Mouse (Mus musculus): ENCODE measurements around the gene Ovol1.

Ovol1 gene

GRCm38 (mm10) chr19:5560457-5561041 is at the start of gene Ovol1:
Ovol1 (minus strand) TSS chr19:5560646.
- peak; percentile 85 for DNase-seq (ENCODE audit: low spot score)

DNA sequence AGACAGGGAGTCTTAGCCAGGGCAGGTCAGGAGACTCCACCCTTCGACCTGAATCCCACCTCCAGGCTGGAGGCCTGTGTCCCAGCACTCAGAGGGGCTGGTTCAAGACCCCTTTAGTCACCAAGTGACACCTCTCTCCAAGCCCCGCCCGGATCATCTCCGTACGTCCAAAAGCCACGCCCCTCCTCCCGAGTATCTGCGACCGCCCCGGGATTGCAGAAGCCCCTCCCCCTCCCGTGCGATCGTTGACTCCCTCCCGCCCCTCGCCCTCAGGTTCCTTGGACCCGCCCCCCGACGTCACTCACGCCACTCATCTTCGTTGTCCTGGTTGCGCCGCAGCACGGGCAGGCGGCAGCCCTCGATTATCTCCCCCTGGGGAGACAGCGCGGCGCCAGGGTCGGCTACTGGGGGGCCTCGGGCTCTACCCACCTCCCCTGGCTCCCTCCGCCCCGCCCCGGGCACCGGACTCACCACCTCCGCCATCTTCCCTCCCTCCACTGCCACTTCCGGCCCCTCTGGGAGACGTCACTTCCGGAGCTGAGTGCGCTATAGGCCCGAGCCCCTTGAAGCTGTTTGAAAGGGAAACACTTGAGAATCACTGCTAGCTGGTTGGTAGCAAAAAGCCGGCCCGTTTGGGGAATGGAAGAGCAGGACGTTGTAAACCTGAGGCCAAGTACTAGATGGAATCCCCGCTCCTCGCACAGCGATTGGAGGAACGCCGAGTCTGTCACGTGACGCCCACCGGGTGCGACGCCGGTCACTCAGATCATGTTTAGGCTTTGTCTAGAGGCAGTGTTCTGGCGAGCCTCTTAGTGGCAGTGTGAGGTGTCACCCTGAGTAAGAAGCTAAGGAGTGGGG is 49.3 kb upstream of the Ovol1 start, which contains the start of gene Kat5:
Gene Kat5 (minus strand): TSS at position 691 of the 858 bp plus-strand sequence.
- peak; percentile 93 for DNase-seq (ENCODE audit: low spot score)

DNA sequence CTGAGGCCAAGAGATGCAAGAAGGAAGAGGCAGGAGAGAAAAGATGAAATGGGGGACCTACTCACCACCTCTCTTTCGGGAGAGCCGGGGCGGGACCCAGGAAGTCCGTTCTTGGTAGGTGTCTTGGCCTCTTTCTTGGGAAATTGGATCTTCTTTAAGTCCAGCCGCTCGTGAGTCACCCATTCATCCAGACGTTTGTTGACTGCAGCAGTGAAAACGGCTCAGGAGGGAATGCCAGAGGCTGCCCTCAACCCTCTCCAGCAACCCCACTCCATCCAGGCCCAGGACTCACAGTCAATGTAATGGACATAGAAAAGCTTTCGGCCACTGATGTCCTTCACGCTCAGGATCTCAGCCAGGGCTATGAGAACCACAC is 48.7 kb upstream of the Ovol1 start:
- no peak for DNase-seq (ENCODE audit: low spot score)

DNA sequence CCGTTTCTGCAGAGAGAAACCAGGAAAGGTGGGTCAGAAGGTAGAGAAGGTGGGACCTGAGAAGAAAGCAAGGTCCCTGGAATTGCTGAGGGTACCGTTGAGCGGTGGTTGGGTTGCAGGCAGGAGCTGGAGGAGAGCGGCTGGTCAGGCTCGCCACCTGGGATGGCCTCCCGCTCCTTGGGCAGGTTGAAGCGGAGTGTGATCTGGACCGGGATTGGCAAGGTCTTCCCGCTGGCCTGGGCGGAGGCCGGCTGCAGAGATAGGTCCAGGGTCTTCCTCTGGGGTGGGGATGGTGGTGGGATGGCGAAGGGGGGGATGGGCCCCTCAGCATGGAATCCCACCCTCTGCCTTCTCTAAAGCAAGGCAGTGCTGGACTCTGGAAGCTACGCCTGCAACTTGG is 48.3 kb upstream of the Ovol1 start:
- no peak for DNase-seq (ENCODE audit: low spot score)

DNA sequence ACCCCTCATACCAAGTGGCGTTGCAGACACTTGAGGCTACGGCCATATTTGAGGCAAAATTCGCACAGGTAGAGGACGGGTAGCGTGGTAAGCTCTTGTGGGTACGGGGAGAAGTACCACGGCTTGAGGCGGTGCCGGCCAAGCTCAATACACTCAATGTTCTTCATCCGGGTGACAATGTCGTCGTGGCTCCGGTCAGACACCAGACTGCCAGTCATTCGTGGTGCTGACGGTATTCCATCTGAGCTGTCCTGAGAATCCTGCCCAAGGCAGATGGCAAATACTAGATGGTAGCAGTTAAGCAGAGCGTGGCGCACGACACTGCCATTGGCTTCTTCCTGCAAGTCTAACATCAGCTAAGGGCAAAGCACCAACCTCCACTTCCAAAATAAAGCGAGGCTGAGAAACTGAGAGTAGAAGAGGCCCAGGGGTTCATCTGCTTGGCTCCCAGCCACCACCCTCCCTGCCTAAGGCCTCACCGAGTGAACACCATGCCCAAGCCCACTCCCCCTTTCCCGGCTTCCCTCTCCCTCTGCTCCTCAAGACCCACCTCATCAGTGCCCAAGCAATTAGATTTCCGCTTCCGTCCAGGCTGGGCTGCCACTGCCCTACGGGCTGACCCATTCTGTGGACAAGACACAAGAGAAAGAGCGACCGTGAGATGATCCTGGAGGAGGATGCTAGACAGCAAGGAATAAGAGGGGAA is 47.4 kb upstream of the Ovol1 start:
- no peak for DNase-seq (ENCODE audit: low spot score)

DNA sequence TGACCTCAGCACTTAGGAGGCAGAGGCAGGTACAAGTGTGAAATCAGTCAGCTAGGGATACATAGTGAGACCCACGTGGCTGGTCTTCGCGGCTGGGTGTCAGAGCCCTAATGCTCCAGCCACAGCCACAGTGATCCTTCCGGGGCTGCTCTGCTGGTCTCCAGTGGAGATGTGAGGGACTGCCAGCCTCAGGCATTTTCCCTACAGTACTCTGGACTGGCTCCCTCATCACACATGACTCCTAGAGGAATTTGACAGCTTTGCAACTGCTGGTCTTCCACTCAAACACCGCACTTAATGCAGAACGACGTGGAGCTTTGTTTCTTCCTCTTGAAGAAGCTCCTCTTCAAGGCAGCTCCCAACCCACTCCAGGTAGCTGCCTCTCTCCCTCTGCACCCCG is 45.8 kb upstream of the Ovol1 start:
- no peak for DNase-seq (ENCODE audit: low spot score)

GRCm38 (mm10) chr19:5605126-5605525 is 44.7 kb upstream of the Ovol1 start:
- no peak for DNase-seq (ENCODE audit: low spot score)

GRCm38 (mm10) chr19:5603664-5604063 is 43.2 kb upstream of the Ovol1 start:
- no peak for DNase-seq (ENCODE audit: low spot score)

GRCm38 (mm10) chr19:5601752-5602541 is 41.5 kb upstream of the Ovol1 start, which contains the start of gene Rnaseh2c:
Rnaseh2c (plus strand) TSS chr19:5601873.
- peak; percentile 86 for DNase-seq (ENCODE audit: low spot score)

DNA sequence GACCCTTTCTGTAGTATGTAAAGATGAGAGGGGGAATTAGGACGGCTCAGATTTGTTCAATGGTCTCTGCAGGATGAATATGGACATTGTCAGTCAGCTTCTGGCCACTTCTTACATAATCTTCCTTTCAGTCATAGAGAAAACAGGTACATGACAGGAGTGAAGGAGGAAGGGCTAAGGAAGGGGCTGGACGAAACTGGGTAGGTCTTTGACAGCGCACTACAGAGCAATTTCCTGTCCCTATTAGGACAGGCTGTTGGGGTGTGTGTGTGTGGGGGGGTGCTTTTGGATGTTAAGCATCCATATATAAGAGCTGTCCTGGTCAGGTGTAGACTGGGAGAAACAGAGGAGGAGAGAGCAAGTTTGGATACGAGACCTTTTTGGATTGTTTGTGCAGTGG is 38.8 kb upstream of the Ovol1 start:
- DNase-seq (ENCODE audit: low spot score) = no peak

DNA sequence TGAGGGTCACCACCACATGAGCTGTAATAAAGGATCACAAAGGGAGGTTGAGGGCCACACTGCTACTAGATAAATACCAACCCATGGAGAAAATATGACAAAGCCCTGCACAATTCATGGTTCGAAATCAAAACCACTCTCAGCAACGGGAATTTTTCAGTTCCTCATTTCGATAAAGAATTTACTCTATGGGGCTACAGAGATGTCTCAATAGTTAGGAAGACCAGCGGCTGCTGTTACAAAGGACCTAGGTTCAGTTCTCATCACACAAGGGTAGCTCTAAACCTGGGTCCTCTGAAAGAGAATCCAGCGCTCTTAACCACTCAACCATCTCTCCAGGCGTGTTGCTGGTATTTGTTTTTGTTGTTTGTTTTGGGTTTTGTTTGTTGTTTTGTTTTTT is 31.4 kb upstream of the Ovol1 start:
- no peak for DNase-seq (ENCODE audit: low spot score)

GRCm38 (mm10) chr19:5589159-5589558 is 28.7 kb upstream of the Ovol1 start:
- no peak for DNase-seq (ENCODE audit: low spot score)

- DNase-seq (ENCODE audit: low spot score) = no peak
These were observed 21.5 kb upstream of the Ovol1 start for GRCm38 (mm10) chr19:5581995-5582394.

DNA sequence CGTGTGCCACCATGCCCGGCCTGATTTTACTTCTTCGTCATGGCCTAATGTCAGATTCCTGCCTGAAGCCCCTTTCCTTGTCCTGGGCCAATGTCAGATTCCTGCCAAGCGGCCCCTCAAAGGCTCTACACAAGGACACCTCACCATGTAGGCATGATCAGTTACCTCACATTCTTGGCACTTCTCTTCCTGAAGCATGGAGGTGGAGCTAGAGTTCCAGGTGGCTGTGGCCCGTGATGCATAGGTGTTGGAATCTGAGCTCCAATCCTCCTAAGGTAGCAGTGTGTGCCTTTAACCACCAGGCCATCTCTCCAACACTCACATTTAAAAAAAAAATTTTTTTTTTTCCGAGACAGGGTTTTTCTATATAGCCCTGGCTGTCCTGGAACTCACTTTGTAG is 20.3 kb upstream of the Ovol1 start:
- no peak for DNase-seq (ENCODE audit: low spot score)

DNA sequence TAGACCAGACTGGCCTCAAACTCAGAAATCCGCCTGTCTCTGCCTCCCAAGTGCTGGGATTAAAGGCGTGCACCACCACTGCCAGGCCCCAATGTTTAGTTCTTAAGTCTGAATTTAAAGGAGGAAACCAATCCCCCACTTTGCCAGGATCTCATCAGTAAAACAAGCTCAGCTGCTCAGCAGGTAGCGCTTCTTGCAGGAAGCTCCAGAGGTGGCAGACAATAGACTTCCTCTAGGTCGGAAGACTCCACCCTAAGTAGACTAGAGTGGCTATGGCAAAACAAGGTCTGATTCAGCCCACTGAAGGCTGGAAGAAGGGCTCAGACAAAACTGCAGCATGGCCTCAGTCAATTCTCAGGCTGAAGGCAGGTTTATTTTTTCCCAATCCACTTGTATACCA is 19.5 kb upstream of the Ovol1 start:
- no peak for DNase-seq (ENCODE audit: low spot score)

DNA sequence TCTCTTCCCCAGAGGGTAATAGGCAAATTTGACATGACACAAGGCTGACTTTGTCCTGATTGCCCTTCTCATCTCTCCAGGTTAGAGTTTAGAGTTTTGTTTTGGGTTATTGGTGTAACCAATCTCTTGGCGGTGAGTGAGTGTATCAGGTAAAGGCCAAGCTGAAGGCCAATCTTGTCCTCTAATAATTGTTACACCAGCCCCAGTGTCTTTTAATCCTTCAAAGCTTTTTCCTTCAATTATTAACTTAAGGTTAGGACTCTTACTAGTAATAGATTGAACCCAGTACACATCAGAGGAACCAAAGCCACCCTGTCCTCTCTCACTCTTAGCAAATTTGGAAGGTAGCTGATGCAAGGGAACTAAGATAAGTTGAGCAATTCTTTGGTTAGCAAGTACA is 14.9 kb upstream of the Ovol1 start:
- no peak for DNase-seq (ENCODE audit: low spot score)

- peak; percentile 76 for DNase-seq (ENCODE audit: low spot score)
These were observed 12.1 kb upstream of the Ovol1 start for GRCm38 (mm10) chr19:5572331-5573125.

GRCm38 (mm10) chr19:5571831-5572230 is 11.4 kb upstream of the Ovol1 start:
- DNase-seq (ENCODE audit: low spot score) = peak; percentile 50

DNA sequence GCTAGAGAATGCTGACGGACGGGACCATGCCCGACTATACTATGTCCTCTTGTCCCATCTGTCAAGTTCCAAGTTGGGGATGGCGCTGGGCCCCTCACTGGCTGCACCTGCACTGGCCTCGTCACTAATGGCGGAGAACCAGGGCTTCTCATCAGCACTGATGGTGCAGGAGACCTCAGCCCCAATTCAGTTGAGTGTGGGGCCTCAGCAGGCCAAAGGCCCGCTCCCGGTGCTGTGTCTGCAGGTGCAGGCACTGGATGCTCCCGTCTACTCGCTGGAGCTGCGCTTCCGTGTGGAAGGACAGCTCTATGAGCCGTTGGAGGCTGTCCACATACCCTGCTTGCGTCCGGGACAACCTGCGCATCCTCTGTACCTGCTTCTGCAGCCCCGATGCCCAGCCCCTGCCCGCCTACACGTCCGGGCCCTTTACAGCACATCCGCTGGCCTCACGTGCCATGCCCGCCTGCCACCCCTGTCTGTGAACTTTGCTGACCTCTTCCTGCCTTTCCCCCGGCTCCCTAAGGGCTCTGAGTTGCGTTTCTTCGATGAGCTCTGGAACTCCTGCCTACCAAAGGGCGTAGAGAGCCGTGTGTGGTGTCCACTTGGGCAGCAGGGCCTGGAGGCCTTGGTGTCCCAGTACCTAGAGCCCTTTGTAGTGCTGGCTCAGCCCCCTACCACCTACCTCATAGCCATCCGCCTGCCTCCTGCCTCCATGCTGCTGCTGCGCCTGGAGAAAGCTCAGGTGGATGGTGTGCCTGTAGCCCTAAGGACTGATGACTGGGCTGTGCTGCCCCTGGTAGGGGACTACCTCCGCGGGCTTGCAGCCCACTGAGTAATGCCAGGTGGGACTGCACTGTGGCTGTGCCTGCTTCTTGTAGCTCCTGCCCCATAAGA is 10.2 kb upstream of the Ovol1 start:
- no peak for DNase-seq (ENCODE audit: low spot score)

DNA sequence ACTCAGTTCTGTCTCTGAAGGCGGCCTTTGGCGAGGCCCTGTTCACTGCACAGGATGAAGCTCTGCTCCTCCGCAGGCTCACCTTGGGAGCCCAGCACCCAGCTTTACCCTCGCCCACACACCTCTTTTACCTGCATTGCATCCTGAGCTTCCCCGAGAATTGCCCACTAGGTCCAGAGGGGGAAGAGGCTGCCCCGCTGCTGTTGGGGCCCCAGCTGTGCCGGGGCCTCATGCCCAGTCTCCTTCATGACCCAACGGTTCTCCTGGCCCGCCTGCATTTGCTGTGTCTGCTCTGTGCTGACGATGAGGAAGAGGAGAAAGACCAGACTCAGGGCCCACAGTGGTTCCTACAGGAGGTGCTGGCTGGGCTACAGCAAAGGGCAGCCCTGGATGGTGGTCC is 9.1 kb upstream of the Ovol1 start:
- DNase-seq (ENCODE audit: low spot score) = no peak

Data from lung, postnatal 25 days (tissue).